Mouse (Mus musculus) adrenal gland, adult 2 months (tissue): Measurements from ENCODE around the gene Btbd35f21. TPM values are rescaled to one million over a fixed set of nuclear protein-coding genes. Genes with fewer than 3 reads are reported as not detected.
"Not testable (repeated sequence)": the region's sequence is repeated elsewhere in the genome, so short reads cannot be mapped to it uniquely, and the experiment has no call there.

Experiments
- DNase-seq: peaks from one replicate; pipeline ENCODE4 v3.0.0; 2021
- long read RNA-seq: library from polyadenylated mRNA; stranded (forward); transcript quantifications from one replicate; pipeline ENCODE4 v2.0.0, GENCODE M21; 2021
- polyA plus RNA-seq: library from polyadenylated mRNA; depleted of rRNA; stranded (reverse); fragments of >200 nt; gene quantifications from 2 replicates; pipeline ENCODE4 v1.2.3, GENCODE M21; 2012; rRNA removed
- total RNA-seq, 2 experiments: library from RNA; stranded (reverse); gene quantifications; 2 replicates each; pipeline ENCODE4 v1.2.3; 2021

The Btbd35f21 gene
- total RNA-seq, result not detected
- not detected in 2 replicates for polyA plus RNA-seq
- long read RNA-seq, result 0 reads

- not testable (repeated sequence) for DNase-seq
Measured at GRCm38 (mm10) chrX:32725809-32726208, at the start of gene Btbd35f21. Btbd35f21 (plus strand) TSS chrX:32726109.

Other genes starting within 250 kb of the Btbd35f21 start
- not detected for gene Btbd35f1, start 166.1 kb upstream of the Btbd35f21 start, total RNA-seq
- gene Btbd35f1, start 166.1 kb upstream of the Btbd35f21 start, polyA plus RNA-seq, result not detected in 2 replicates
- gene Gm5926, start 75.4 kb upstream of the Btbd35f21 start, total RNA-seq, result not detected
- gene Gm5926, start 75.4 kb upstream of the Btbd35f21 start, polyA plus RNA-seq, result not detected in 2 replicates
- not detected for gene Btbd35f30, start 168.5 kb downstream of the Btbd35f21 start, total RNA-seq
- not detected in 2 replicates for gene Btbd35f30, start 168.5 kb downstream of the Btbd35f21 start, polyA plus RNA-seq
- not detected for gene Gm21789, start 215.7 kb downstream of the Btbd35f21 start, total RNA-seq
- gene Gm21789, start 215.7 kb downstream of the Btbd35f21 start, polyA plus RNA-seq, result not detected in 2 replicates
- gene Btbd35f5, start 247.8 kb downstream of the Btbd35f21 start, total RNA-seq, result not detected
- not detected in 2 replicates for gene Btbd35f5, start 247.8 kb downstream of the Btbd35f21 start, polyA plus RNA-seq